Comparison of ENCODE assay signal across 15 mouse cellular contexts in the genomic region with DNA sequence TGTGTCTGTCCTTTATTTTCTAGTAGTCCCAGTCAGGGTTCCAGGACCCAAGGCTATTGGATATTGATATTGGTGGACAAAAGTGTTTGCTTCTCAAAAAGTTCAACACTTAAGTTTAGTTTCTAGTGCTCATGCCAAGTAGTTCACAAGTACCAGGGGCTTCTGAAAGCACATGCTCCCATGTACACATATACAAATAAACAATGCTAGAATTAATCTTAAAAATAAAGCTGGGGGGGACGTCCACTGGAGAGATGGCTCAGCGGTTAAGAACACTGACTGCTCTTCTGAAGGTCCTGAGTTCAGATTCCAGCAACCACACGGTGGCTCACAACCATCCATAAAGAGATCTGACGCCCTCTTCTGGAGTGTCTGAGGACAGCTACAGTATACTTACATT.
"Had no signal": no experiment of that assay in that cellular context is flagged by ENCODE, and none has a peak within 500 bp of the region (broad histone marks: within the 10 kb centered on the region; RNA-seq: fewer than 3 reads in every experiment).

No protein-coding gene starts in this region.

- ATAC-seq: intestine, embryonic 15.5 days had no signal

- H3K9me3 ChIP-seq: intestine, embryonic 15.5 days; liver, embryonic 13.5 days; lung, embryonic 15.5 days had no signal

- H3K4me2 ChIP-seq: intestine, embryonic 15.5 days; liver, embryonic 13.5 days; lung, embryonic 15.5 days had no signal

- H3K4me1 ChIP-seq: intestine, embryonic 15.5 days; lung, embryonic 15.5 days had no signal

- H3K27ac ChIP-seq: intestine, embryonic 15.5 days; left cerebral cortex, adult 2 months; liver, embryonic 13.5 days; lung, embryonic 15.5 days; macrophage had no signal

- H3K36me3 ChIP-seq: intestine, embryonic 15.5 days had no signal

- H3K27me3 ChIP-seq: intestine, embryonic 15.5 days; liver, embryonic 13.5 days; lung, embryonic 15.5 days had no signal

- H3K9ac ChIP-seq: intestine, embryonic 15.5 days; liver, embryonic 13.5 days; lung, embryonic 15.5 days had no signal

- DNase-seq: kidney, adult 2 months; kidney, postnatal 4 days; layer of hippocampus, adult 9-11 months; layer of hippocampus, postnatal 36 days; liver, embryonic 13.5 days; lung, postnatal 14 days; midbrain, embryonic 14.5 days; right cerebral cortex, adult 18-20 months; right cerebral cortex, postnatal 14 days; right cerebral cortex, postnatal 4 days; thymus, postnatal 25 days had no signal

- H3K4me3 ChIP-seq: intestine, embryonic 15.5 days; left cerebral cortex, adult 2 months; liver, embryonic 13.5 days; lung, embryonic 15.5 days had no signal
